Mouse (Mus musculus) spleen, adult 2 months (tissue): Measurements from ENCODE around the gene Rbpj.

Source experiments
- CTCF ChIP-seq: fragments of 200-500 bp; IDR thresholded peaks from 2 replicates; pipeline ENCODE4 v1.5.1; 2011; ENCODE audit warnings: mild to moderate bottlenecking, inconsistent platforms; ENCODE audit not compliant: insufficient read depth, insufficient read length, insufficient replicate concordance; ENCODE audit errors: extremely low read depth
- POLR2A ChIP-seq: fragments of 200-500 bp; IDR thresholded peaks from 2 replicates; pipeline ENCODE4 v1.6.1; 2011; ENCODE audit warnings: low read depth, low read length, inconsistent platforms

DNA sequence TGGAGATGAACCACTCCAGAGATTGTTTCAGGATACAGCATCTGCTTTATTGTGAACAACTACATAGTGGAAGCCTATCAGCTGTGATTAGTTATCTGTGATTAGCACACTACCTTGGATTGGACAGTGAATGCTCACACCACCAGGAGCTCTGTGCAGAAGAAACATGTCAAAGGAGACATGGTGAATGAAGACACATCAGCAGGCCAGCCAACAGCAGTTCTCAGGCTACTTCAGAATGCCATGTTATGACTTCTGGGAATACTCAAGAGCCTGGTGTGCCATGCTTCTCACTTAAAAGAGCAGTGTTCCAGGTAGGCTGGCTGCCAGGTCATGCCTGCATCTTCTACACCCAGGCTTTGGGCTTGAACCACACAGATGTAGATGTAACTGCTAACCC, 197.7 kb downstream of the Rbpj start:
- TF ChIP-seq CTCF (no peak), POLR2A (no peak)
